In the genomic region with DNA sequence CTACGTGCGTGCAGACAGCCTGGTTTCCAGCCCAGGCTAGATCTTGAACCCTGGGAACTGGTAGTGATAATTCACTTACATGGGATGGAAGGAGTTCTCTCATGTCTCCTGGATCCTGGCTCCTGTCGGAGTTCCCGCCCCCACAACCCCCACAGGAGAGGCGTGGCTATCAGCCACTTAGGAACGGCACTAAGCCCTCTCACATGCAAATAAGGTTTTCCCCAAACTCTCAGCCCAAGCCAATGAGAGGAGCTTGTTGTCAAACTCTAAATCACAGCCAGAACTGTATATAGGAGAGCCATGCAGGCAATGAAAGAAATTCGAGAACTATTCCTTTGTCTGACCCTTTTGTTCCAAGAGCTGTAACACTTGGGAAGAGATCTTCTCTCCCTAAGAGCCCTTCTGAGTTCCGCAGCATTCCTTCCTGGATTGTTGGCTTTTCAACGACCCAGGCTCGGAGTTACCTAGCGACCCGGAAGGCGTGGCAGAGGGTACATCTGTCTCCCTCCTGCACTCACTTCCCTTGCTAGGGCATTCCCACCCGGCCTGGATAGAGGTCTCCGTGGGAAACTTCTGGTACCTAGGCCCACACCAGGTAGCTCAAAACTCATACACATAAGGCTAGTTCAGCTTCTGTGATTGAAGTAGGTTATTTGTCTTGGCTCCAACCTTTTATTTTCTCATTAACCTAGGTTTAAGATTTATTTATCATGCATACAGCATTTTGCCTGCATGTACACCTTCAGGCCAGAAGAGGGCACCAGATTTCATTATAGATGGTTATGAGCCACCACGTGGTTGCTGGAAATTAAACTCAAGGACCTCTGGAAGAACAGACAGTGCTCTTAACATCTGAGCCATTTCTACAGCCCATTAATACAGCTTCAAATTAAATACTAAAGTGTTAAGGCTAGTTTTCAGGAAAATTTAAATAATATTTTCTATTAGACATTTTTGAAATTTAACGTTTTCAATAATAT, we compare ENCODE assay signal across 9 mouse cellular contexts. TPM values are rescaled to one million over a fixed set of nuclear protein-coding genes. Genes with fewer than 3 reads are reported as not detected.
DNase-seq lines count a peak whose midpoint lies in the region; ATAC-seq lines count a peak whose summit lies in the region.
"Had no signal": no experiment of that assay in that cellular context is flagged by ENCODE, and none has a peak within 500 bp of the region (broad histone marks: within the 10 kb centered on the region; RNA-seq: fewer than 3 reads in every experiment).

No protein-coding gene starts in this region.

- no peaks in the 10 kb centered on the region for H3K27me3 ChIP-seq in forebrain, embryonic 15.5 days
- H3K27me3 ChIP-seq in limb, embryonic 11.5 days (ENCODE audit: control insufficient read depth, insufficient read depth, low read length), result no peaks in the 10 kb centered on the region
- H3K27me3 ChIP-seq in neural tube, embryonic 11.5 days (ENCODE audit: control insufficient read depth, insufficient read depth, low read length), result no peaks in the 10 kb centered on the region

- H3K36me3 ChIP-seq in forebrain, embryonic 15.5 days, result no peaks in the 10 kb centered on the region
- H3K36me3 ChIP-seq in limb, embryonic 11.5 days (ENCODE audit: control insufficient read depth, insufficient read depth, low read length), result no peaks in the 10 kb centered on the region
- H3K36me3 ChIP-seq in neural tube, embryonic 11.5 days (ENCODE audit: control insufficient read depth, insufficient read depth, low read length), result no peaks in the 10 kb centered on the region

- WGBS in forebrain, embryonic 15.5 days, result 12% methylated on average over 17 of the region's 17 CpGs
- 12% methylated on average over 17 of the region's 17 CpGs for WGBS in limb, embryonic 11.5 days
- WGBS in neural tube, embryonic 11.5 days, result 11% methylated on average over 17 of the region's 17 CpGs

- H3K4me1 ChIP-seq in forebrain, embryonic 15.5 days, result 0 out of 2 replicates have a peak, but pooled peaks cover 3% of the 10 kb centered on the region
- no peaks in the 10 kb centered on the region for H3K4me1 ChIP-seq in limb, embryonic 11.5 days (ENCODE audit: control insufficient read depth, insufficient read depth, low read length)
- H3K4me1 ChIP-seq in neural tube, embryonic 11.5 days (ENCODE audit: control insufficient read depth, insufficient read depth, low read length), result no peaks in the 10 kb centered on the region

- ATAC-seq in forebrain, embryonic 15.5 days (replicated peaks), result peak; percentile 88
- no peak for ATAC-seq in limb, embryonic 11.5 days (ENCODE audit: insufficient number of reproducible peaks, low FRiP score, low TSS enrichment, low read depth)
- ATAC-seq in neural tube, embryonic 11.5 days (ENCODE audit: insufficient read depth, low FRiP score, low TSS enrichment), result peak; percentile 61; the same call in 1 of the 2 replicates

- peak; percentile 11 for DNase-seq in left cerebral cortex, postnatal 4 days
- no peak for DNase-seq in left cerebral cortex, postnatal 36 days (ENCODE audit: low spot score in 2 of 2)
- peak; percentile 45 for DNase-seq in limb, embryonic 11.5 days (ENCODE audit: low spot score)
- peak; percentile 41 for DNase-seq in neural tube, embryonic 11.5 days (ENCODE audit: low spot score)
- DNase-seq in right cerebral cortex, adult 2 months (ENCODE audit: low spot score in 2 of 2), result no peak
- DNase-seq in cerebellum, adult 11 months, result no peak
- no peak for DNase-seq in spleen, postnatal 14 days (ENCODE audit: low spot score in 2 of 2)

- no peak overlapping the region for H3K27ac ChIP-seq in forebrain, embryonic 15.5 days (replicated peaks)
- no peak overlapping the region for H3K27ac ChIP-seq in limb, embryonic 11.5 days (replicated peaks; ENCODE audit: low read depth, low read length)
- no peak overlapping the region for H3K27ac ChIP-seq in neural tube, embryonic 11.5 days (ENCODE audit: low read depth, low read length)

- intact Hi-C loops in left cerebral cortex, postnatal 4 days (cut with DNase I), result loop anchor here (10.0 kb wide), 1 partner anchor 75 kb away; no protein-coding TSS in a partner anchor
- intact Hi-C loops in left cerebral cortex, postnatal 36 days (cut with DNase I), result no loop called here

- peak overlapping the region; percentile 31 for H3K4me3 ChIP-seq in forebrain, embryonic 15.5 days
- peak overlapping the region; percentile 14; the same call in 1 of the 2 replicates for H3K4me3 ChIP-seq in limb, embryonic 11.5 days (ENCODE audit: low read depth, low read length)
- 0 out of 2 replicates have a peak overlapping the region, but pooled peaks have one; percentile 12 for H3K4me3 ChIP-seq in neural tube, embryonic 11.5 days (ENCODE audit: low read depth, low read length)

- peak overlapping the region; percentile 46 for H3K4me2 ChIP-seq in forebrain, embryonic 15.5 days (replicated peaks)
- peak overlapping the region; percentile 36 for H3K4me2 ChIP-seq in limb, embryonic 11.5 days (ENCODE audit: low read depth, severe bottlenecking)
- peak overlapping the region; percentile 49 for H3K4me2 ChIP-seq in neural tube, embryonic 11.5 days (ENCODE audit: low read depth)

- H3K9me3 ChIP-seq in forebrain, embryonic 15.5 days, result no peaks in the 10 kb centered on the region
- H3K9me3 ChIP-seq in limb, embryonic 11.5 days (ENCODE audit: control insufficient read depth, low read length), result no peaks in the 10 kb centered on the region
- no peaks in the 10 kb centered on the region for H3K9me3 ChIP-seq in neural tube, embryonic 11.5 days (ENCODE audit: control insufficient read depth, low read length)

- 0 out of 2 replicates have a peak overlapping the region, but pooled peaks have one; percentile 19 for H3K9ac ChIP-seq in forebrain, embryonic 15.5 days (replicated peaks)
- 0 out of 2 replicates have a peak overlapping the region, but pooled peaks have one; percentile 9 for H3K9ac ChIP-seq in limb, embryonic 11.5 days (ENCODE audit: low read length)
- H3K9ac ChIP-seq in neural tube, embryonic 11.5 days (ENCODE audit: low read length), result peak overlapping the region; percentile 0; the same call in 1 of the 2 replicates

RNA-seq across cellular contexts. Expression of a gene that starts 46.3 kb away (rescaled TPM):
- total RNA-seq in left cerebral cortex, postnatal 4 days (2021), result 10 to 100 TPM; 23.0 to 23.6 TPM
- 10 to 100 TPM; 24.2 to 26.4 TPM for total RNA-seq in left cerebral cortex, postnatal 36 days (2021)
- 14.7 and 16.2 TPM in 2 replicates for polyA plus RNA-seq in forebrain, embryonic 15.5 days (2015; fragmentation: Nextera tagmentation; extraction: Ambion mirVana)
- polyA plus RNA-seq in limb, embryonic 11.5 days (2014; fragmentation: Nextera tagmentation; extraction: Ambion mirVana), result 9.5 and 10.0 TPM in 2 replicates
- polyA plus RNA-seq in neural tube, embryonic 11.5 days (2014; fragmentation: Nextera tagmentation; extraction: Ambion mirVana), result 35.5 and 36.9 TPM in 2 replicates
- total RNA-seq: neutrophil, adult 5-6 weeks had no signal

Comparison
In these comparisons a context has a peak if more than half of its experiments do, and no peak if none do; other contexts are left out.
1. DNase-seq: peak in left cerebral cortex, postnatal 4 days (single experiment), limb, embryonic 11.5 days (single experiment) and neural tube, embryonic 11.5 days (single experiment); none in left cerebral cortex, postnatal 36 days (0 of 2), right cerebral cortex, adult 2 months (0 of 2), cerebellum, adult 11 months (single experiment) and spleen, postnatal 14 days (0 of 2).
2. Peak in every context shown above with its lines, with median percentiles within 50 percentile points of each other: H3K4me2 ChIP-seq, H3K4me3 ChIP-seq and H3K9ac ChIP-seq.